Mouse (Mus musculus) liver, embryonic 12.5 days (tissue): ENCODE measurements around the gene Neurog3. TPM values are rescaled to one million over a fixed set of nuclear protein-coding genes. Genes with fewer than 3 reads are reported as not detected.

Experiments
- ATAC-seq: fragments of 200-750 bp; cut with Nextera tagmentation; 2 replicates; pipeline ENCODE4 v1.8.0; 2017; ENCODE audit warnings: moderate number of reproducible peaks, mild to moderate bottlenecking, moderate library complexity
- H3K27ac ChIP-seq: fragments of 300-500 bp; sonication (generic); 2 replicates; pipeline ENCODE4 v1.5.1; 2016; ENCODE audit warnings: mild to moderate bottlenecking
- H3K27me3 ChIP-seq: fragments of 300-500 bp; sonication (generic); replicated peaks from 2 replicates; pipeline ENCODE4 v1.6.1; 2016; ENCODE audit warnings: mild to moderate bottlenecking, moderate library complexity
- H3K36me3 ChIP-seq: fragments of 300-500 bp; sonication (generic); 2 replicates; pipeline ENCODE4 v1.6.1; 2016; ENCODE audit warnings: mild to moderate bottlenecking, moderate library complexity
- H3K4me1 ChIP-seq: fragments of 300-500 bp; sonication (generic); 2 replicates; pipeline ENCODE4 v1.6.1; 2016
- H3K4me2 ChIP-seq: fragments of 300-500 bp; sonication (generic); 2 replicates; pipeline ENCODE4 v1.6.1; 2016; ENCODE audit warnings: mild to moderate bottlenecking, moderate library complexity
- H3K4me3 ChIP-seq: fragments of 300-500 bp; sonication (generic); 2 replicates; pipeline ENCODE4 v1.5.1; 2016; ENCODE audit warnings: mild to moderate bottlenecking, moderate library complexity
- H3K9ac ChIP-seq: fragments of 300-500 bp; sonication (generic); 2 replicates; pipeline ENCODE4 v1.6.1; 2016; ENCODE audit warnings: mild to moderate bottlenecking, moderate library complexity
- H3K9me3 ChIP-seq: fragments of 300-500 bp; sonication (generic); replicated peaks from 2 replicates; pipeline ENCODE4 v1.6.1; 2016; ENCODE audit warnings: mild to moderate bottlenecking, moderate library complexity
- WGBS: fragments of 180-500 bp; shearing (Covaris S2); methylation state at CpG from one replicate; pipeline ENCODE4 v1.1.7; 2016; ENCODE audit not compliant: insufficient replicate concordance; 5-methylcytosine and 5-hydroxymethylcytosine counted together
- polyA plus RNA-seq: library from polyadenylated mRNA; unstranded; fragments of >200 nt; fragmentation: Nextera tagmentation; extraction: Ambion mirVana; gene quantifications from 2 replicates; pipeline ENCODE4 v1.2.1, GENCODE M21; 2016

The Neurog3 gene
- polyA plus RNA-seq, 1 experiment from 2014 or later: not detected

DNA sequence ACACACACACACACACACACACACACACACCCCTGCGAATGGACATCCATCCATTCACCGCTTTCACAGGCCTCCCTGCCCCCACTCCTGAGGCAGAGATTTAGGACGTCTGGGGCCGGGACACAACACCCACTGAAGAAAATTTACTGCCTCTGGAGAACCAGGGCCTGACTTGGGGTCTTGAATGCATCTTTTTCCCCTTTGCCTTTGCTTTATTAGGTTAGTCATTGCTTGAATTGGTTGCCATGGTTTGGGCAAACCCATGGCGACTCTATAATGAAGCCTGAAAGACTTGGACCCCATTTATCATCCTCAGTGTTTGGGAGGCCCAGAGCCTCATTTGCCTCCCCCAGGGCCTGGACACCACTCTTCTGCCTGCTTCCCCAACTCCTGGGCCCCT, 13.1 kb downstream of the Neurog3 start:
- no peak overlapping the region for H3K4me2 ChIP-seq
- no peak overlapping the region for H3K27ac ChIP-seq
- no peak for ATAC-seq
- no peaks in the 10 kb centered on the region for H3K4me1 ChIP-seq
- WGBS: 60% methylated on average over 5 of the region's 5 CpGs
- H3K27me3 ChIP-seq: peaks cover 3% of the 10 kb centered on the region; the same call in 1 of the 2 replicates
- no peak overlapping the region for H3K9ac ChIP-seq
- no peaks in the 10 kb centered on the region for H3K9me3 ChIP-seq
- no peak overlapping the region for H3K4me3 ChIP-seq
- H3K36me3 ChIP-seq: no peaks in the 10 kb centered on the region

DNA sequence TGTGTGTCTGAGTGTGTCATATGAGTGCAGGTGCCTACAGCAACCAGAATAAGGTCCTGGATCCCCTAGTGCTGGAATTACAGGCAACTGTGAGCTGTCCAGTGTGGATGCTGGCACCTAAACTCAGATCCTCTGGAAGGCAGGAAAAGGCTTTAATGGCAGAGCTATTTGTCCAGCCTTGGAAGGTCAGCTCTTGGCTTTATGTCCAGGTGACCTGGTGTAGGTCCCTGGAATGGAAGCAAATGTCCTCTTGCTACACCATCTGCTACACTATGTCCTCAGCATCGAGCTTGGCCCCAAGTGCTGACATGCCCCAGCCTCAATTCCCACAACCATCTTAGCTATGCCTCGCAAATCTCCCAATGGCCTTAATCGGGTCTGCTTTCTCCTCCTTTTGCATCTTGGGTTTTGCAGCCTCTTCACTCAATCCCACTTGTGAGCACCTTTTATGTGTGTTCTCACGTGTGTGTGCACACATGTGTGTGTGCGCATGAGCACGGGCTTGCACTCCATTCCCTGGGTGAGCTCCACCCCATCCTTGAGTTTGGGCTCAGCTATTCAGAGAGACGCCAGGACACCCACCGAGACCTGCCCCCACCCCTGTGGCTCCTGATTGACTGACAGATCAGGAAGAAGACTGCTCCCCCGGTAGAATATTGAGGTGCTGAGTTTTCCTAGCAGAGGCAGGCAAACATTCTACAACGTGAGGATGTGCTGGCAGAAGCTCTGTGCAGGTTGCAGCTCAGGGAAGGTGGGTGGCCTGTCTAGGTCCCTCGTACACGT, 14.8 kb downstream of the Neurog3 start:
- ATAC-seq: no peak
- 41% methylated on average over 12 of the region's 12 CpGs for WGBS

DNA sequence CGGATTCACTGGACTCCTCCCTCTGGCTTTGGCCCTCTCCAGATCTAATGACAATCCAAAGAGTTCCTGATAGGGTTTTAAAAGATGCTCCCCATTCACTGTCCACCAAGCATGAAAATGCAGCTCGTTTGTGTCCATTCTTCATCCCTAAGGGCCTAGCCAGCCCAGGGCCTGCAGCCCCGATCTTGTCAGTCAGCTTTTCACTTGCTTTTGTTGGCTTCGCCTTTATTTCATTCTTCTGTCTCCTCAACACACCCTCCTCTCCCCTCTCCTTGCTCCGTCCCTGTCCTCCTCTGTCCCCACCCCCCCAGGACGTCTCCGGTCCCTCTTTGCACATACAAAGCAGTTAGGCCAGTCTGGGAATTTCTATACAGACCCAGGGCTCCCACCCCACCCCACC, 17.0 kb downstream of the Neurog3 start:
- H3K36me3 ChIP-seq: no peaks in the 10 kb centered on the region
- H3K27ac ChIP-seq: no peak overlapping the region
- H3K4me1 ChIP-seq: no peaks in the 10 kb centered on the region
- no peak for ATAC-seq
- H3K27me3 ChIP-seq: no peaks in the 10 kb centered on the region; the same call in 1 of the 2 replicates
- H3K9me3 ChIP-seq: no peaks in the 10 kb centered on the region
- H3K4me3 ChIP-seq: no peak overlapping the region
- no peak overlapping the region for H3K9ac ChIP-seq
- H3K4me2 ChIP-seq: no peak overlapping the region
- WGBS: 52% methylated on average over 7 of the region's 7 CpGs

More for the DNA sequence above, 14.8 kb downstream of the Neurog3 start:
- H3K9me3 ChIP-seq: no peaks in the 10 kb centered on the region
- no peak overlapping the region for H3K4me3 ChIP-seq
- no peak overlapping the region for H3K9ac ChIP-seq
- no peaks in the 10 kb centered on the region for H3K4me1 ChIP-seq
- H3K27ac ChIP-seq: no peak overlapping the region
- H3K4me2 ChIP-seq: no peak overlapping the region
- H3K27me3 ChIP-seq: no peaks in the 10 kb centered on the region; the same call in 1 of the 2 replicates
- H3K36me3 ChIP-seq: no peaks in the 10 kb centered on the region

DNA sequence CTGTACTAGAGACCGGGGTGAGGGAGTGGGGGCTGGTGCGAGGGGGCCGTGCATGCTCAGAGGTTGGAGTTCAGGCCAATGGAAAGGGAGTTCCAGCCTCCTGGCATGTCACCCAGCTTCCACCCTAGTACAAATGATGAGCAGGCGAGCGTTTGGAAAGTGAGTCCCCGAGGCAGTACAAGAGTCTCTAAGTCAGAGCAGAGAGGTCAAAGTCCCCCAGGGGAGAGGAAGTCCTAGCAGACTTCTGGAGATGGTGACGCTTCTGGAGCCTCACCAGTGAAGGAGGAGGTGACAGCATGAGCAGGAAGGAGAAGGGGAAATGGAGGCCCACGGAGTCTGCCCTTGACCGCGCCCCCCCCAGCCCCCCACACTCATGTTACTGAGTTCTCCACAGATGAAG, 29.5 kb downstream of the Neurog3 start:
- ATAC-seq: no peak
- Histone ChIP-seq H3K9me3 (no peaks in the 10 kb centered on the region), H3K4me3 (no peak overlapping the region), H3K4me1 (no peaks in the 10 kb centered on the region), H3K27me3 (no peaks in the 10 kb centered on the region; the same call in 1 of the 2 replicates), H3K36me3 (no peaks in the 10 kb centered on the region), H3K27ac (no peak overlapping the region), H3K4me2 (no peak overlapping the region), H3K9ac (no peak overlapping the region)
- 25% methylated on average over 10 of the region's 10 CpGs for WGBS

DNA sequence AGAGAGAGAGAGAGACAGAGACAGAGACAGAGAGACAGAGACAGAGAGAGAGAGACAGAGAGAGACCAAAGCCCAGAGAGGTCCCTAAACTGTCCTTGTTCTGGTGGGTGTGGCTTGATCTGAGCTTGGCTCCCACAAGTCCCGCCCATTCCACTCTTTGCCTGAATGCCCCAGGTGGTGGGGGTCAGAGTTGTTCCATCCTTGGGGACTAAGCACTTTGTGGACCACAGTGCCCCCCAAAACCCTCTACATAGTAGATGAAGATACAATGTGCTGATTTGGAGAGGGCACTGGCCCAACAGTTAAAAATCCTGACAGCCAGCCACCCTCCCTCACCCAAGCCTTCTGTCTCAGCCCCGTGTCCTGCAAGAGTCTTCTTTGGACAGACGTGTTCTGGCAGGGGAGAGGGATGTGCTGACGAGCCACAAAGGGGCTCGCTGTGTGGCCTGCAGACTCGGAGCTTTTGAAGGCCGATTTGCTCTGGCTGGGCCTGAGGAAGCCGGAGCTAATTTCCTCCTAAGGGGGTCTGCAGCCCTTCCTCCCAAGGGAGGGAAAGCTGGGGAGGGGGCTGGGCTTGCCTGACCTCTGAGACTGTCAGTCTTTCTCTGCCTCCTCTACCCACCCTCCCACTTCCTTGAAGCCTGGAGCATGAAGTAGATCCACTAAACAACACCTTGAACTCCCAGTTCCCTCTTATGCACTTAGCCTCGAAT, 40.1 kb downstream of the Neurog3 start:
- Histone ChIP-seq H3K36me3 (no peaks in the 10 kb centered on the region), H3K4me3 (no peak overlapping the region), H3K4me1 (no peaks in the 10 kb centered on the region), H3K27me3 (peaks cover 19% of the 10 kb centered on the region; the same call in 1 of the 2 replicates), H3K9ac (no peak overlapping the region), H3K9me3 (no peaks in the 10 kb centered on the region), H3K4me2 (no peak overlapping the region), H3K27ac (no peak overlapping the region)
- ATAC-seq: no peak
- WGBS: 16% methylated on average over 9 of the region's 9 CpGs

DNA sequence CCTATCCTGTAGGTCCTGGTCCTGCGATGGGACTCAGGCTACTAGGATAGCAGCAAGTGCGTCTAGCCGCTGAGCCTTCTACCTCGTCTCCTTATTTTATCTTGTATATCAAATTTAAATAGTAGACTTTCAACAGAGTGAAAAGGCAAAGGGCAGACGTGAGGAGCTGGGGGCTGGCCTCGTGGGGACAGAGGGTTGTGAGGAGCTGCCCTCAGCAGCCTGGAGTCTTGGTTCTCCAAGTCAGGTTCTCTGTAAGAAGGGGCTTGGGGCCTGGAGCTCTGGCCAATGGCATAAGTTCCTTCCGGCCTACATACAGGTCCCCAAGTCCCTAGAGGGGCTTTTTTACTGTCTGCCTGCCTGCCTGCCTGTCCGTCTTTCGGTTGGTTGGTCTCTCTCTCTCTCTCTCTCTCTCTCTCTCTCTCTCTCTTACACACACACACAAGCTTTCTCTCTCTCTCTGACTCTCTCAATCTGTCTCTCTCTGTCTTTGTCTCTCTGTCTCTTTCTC, 41.1 kb downstream of the Neurog3 start:
- H3K9me3 ChIP-seq: no peaks in the 10 kb centered on the region
- H3K4me3 ChIP-seq: no peak overlapping the region
- WGBS: 36% methylated on average over 9 of the region's 9 CpGs
- H3K27ac ChIP-seq: no peak overlapping the region
- no peak overlapping the region for H3K9ac ChIP-seq
- no peak overlapping the region for H3K4me2 ChIP-seq
- no peaks in the 10 kb centered on the region for H3K36me3 ChIP-seq
- H3K27me3 ChIP-seq: peaks cover 19% of the 10 kb centered on the region; the same call in 1 of the 2 replicates
- no peak for ATAC-seq
- no peaks in the 10 kb centered on the region for H3K4me1 ChIP-seq

DNA sequence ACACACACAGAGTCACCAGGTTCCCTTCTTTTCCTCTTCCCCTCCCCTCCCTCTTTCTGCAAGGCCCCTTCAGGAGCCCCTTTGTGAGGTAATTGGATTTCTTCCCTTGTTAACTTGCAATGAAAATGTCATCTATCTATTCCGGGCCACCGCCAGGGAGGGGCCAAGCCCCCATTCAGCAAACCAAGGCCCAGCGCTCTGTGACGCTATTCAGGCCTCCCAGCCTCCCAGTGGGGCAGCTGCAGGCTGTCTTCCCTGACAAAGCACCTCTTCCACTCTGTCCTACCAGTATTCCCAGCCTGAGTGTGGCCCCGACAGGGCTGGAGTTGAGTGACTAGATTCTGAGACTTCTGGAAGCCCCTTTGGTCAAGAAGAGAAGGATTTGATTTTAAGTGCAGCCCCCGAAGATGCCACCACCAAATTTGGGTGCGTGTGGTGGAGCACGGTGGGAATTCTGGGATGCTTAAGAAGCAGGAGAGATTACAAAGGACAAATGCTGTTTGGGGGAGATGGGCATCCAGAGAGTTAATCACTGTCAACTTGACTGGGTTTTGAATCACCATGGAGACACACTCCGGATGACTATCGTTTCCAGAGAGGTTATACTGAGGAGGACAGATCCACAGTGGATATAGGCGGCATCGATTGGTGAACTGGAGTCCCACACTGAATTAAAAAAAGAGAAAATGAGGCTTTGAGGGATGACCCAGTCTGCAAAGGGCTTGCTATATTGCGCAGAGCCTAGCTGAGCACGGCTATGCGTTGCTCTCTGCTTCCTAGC, 41.8 kb downstream of the Neurog3 start:
- H3K36me3 ChIP-seq: no peaks in the 10 kb centered on the region
- H3K4me3 ChIP-seq: no peak overlapping the region
- no peaks in the 10 kb centered on the region for H3K9me3 ChIP-seq
- no peak overlapping the region for H3K4me2 ChIP-seq
- no peaks in the 10 kb centered on the region for H3K4me1 ChIP-seq
- WGBS: 62% methylated on average over 15 of the region's 15 CpGs
- H3K27ac ChIP-seq: no peak overlapping the region
- no peak overlapping the region for H3K9ac ChIP-seq
- H3K27me3 ChIP-seq: peaks cover 19% of the 10 kb centered on the region; the same call in 1 of the 2 replicates
- ATAC-seq: no peak

DNA sequence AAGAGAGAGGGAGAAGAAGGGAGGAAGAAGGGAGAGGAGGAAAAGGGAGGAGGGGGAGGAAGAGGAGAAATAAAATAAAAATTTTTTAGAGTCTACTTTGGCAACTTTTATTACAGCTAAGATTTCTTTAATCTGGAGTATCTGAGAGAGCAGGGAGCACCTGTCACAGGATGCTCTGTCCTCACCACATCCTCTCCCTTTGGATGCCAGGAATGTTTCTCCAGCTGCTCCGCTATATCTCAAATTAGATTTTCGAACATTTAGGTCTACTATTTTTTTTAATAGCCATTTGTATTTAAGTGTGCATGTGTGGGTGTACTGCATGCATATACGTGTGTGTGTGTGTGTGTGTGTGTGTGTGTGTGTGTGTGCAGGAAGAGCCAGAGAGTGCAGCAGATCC, 47.1 kb downstream of the Neurog3 start:
- Histone ChIP-seq H3K4me1 (no peaks in the 10 kb centered on the region), H3K27ac (no peak overlapping the region), H3K9me3 (no peaks in the 10 kb centered on the region), H3K9ac (no peak overlapping the region), H3K4me3 (no peak overlapping the region), H3K36me3 (no peaks in the 10 kb centered on the region), H3K4me2 (no peak overlapping the region), H3K27me3 (peaks cover 13% of the 10 kb centered on the region)
- 57% methylated on average over 3 of the region's 3 CpGs for WGBS
- no peak for ATAC-seq

DNA sequence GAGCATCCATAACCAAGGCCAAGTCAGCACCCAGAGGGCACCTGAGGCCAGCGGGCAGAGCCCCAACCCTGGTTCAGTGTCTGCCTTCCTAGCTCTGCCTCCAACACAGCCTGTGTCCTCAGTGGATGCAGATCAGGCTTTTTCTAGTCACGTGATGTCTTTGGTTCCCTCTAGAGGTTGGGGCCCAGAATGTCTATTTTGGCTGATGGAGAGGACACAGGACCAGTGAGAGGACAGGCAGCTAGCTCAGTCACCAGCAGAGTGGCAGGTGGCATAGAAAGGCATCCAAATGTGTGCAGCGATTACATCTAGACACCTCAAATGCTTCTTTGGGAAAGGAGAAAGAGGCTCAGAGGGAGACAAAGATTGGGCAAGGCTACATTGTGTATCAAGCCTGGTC, 48.8 kb downstream of the Neurog3 start:
- Histone ChIP-seq H3K4me1 (no peaks in the 10 kb centered on the region), H3K27me3 (peaks cover 16% of the 10 kb centered on the region), H3K27ac (no peak overlapping the region), H3K4me2 (no peak overlapping the region), H3K36me3 (no peaks in the 10 kb centered on the region), H3K9me3 (no peaks in the 10 kb centered on the region), H3K4me3 (no peak overlapping the region), H3K9ac (no peak overlapping the region)
- ATAC-seq: no peak
- 36% methylated on average over 3 of the region's 3 CpGs for WGBS

DNA sequence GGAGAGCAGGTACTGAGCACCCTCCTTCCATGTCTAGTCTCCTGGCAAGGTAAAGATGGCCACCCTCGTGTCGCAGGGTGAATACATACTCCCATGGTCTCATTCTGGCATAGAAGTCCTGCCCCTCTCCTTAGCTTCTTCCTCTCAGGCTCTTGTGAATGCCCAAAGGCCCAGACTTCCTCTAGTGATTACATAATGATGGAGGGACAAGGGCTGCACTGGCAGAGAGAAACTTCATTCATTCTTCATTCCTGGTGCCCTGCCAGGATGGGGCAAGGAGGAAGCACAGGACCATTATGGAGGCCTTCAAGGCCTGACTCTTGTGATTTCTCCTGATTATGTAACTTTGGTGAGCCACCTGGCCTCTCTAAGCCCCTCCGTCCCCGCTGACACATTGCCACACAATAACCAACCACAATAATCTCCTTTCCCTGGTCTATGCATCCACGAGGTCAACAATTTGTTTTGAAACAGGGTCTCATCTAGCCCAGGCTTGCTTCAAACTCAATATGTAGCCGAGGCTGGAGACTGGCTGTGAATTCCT, 49.7 kb downstream of the Neurog3 start:
- Histone ChIP-seq H3K4me1 (no peaks in the 10 kb centered on the region; the same call in 1 of the 2 replicates), H3K4me2 (no peak overlapping the region), H3K36me3 (no peaks in the 10 kb centered on the region), H3K27me3 (peaks cover 16% of the 10 kb centered on the region), H3K9ac (no peak overlapping the region), H3K9me3 (no peaks in the 10 kb centered on the region), H3K4me3 (no peak overlapping the region), H3K27ac (no peak overlapping the region)
- no peak for ATAC-seq
- WGBS: 59% methylated on average over 6 of the region's 6 CpGs

DNA sequence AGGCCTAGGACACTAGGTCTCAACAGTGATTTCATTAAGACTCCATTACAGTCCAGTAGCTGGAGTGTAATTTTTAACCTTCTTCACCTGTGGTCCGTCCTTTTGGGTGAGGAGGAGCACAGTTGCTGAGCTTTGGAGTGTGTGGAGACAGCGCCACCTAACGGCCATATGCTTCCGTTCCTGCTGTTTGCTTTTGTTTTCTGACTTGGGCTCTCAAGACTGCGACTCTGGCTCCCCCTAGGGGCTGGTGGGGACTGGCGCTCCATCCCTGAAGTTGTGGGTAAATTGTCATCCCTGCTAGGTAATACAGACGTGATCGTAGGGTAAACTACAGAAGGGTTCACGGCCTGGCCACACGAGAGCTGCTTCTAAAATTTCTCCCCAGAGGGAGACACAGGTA, 50.2 kb downstream of the Neurog3 start:
- Histone ChIP-seq H3K4me2 (no peak overlapping the region), H3K4me3 (no peak overlapping the region), H3K9me3 (no peaks in the 10 kb centered on the region), H3K36me3 (no peaks in the 10 kb centered on the region), H3K9ac (no peak overlapping the region), H3K27me3 (peaks cover 16% of the 10 kb centered on the region), H3K4me1 (peaks cover 5% of the 10 kb centered on the region), H3K27ac (no peak overlapping the region)
- ATAC-seq: peak; percentile 40; the same call in 1 of the 2 replicates
- 2% methylated on average over 10 of the region's 10 CpGs for WGBS
